Mouse (Mus musculus) megakaryocyte, embryonic 14.5 days (primary cell): Measurements from ENCODE around the gene Tbx10.

Experiments used
- FLI1 ChIP-seq: IDR thresholded peaks from 2 replicates; pipeline ENCODE4 v1.6.1; 2012; ENCODE audit warnings: low read length, inconsistent platforms, mixed read lengths
- GATA1 ChIP-seq: IDR thresholded peaks from 3 replicates; pipeline ENCODE4 v1.6.1; 2012; ENCODE audit warnings: mixed read lengths, low read length, inconsistent platforms, borderline replicate concordance

- TF ChIP-seq GATA1 (no peak), FLI1 (no peak)
Observed at GRCm38 (mm10) chr19:3983527-3984200, 8.9 kb upstream of the Tbx10 start.
